Mouse (Mus musculus): ENCODE measurements around the gene Ctsd. TPM values are rescaled to one million over a fixed set of nuclear protein-coding genes. Genes with fewer than 3 reads are reported as not detected.
"Not testable (repeated sequence)": the region's sequence is repeated elsewhere in the genome, so short reads cannot be mapped to it uniquely, and the experiment has no call there.

Ctsd gene
- polyA plus RNA-seq (2012; rRNA removed), result 308 and 344 TPM in 2 replicates

GRCm38 (mm10) chr7:142387419-142388148 lies at the start of gene Ctsd:
TSS of gene Ctsd (minus strand) at chr7:142388038.
- DNase-seq (ENCODE audit: low read depth, low spot score), result peak; percentile 79
- WGBS, result under 1% methylated on average over 55 of the region's 55 CpGs

- WGBS, result 53% methylated on average over 5 of the region's 5 CpGs
- DNase-seq (ENCODE audit: low read depth, low spot score), result no peak
Measured at GRCm38 (mm10) chr7:142437324-142437723, 49.5 kb upstream of the Ctsd start.

- 26% methylated on average over 4 of the region's 4 CpGs for WGBS
- DNase-seq (ENCODE audit: low read depth, low spot score), result peak; percentile 33
Measured at GRCm38 (mm10) chr7:142435524-142435923, 47.7 kb upstream of the Ctsd start.

- peak; percentile 38 for DNase-seq (ENCODE audit: low read depth, low spot score)
- 58% methylated on average over 10 of the region's 10 CpGs for WGBS
Measured at GRCm38 (mm10) chr7:142434137-142434865, 46.5 kb upstream of the Ctsd start, which contains the start of gene Syt8. TSS of gene Syt8 (plus strand) at chr7:142434850.

GRCm38 (mm10) chr7:142433623-142434022 lies 45.8 kb upstream of the Ctsd start:
- 24% methylated on average over 19 of the region's 19 CpGs for WGBS
- no peak for DNase-seq (ENCODE audit: low read depth, low spot score)

GRCm38 (mm10) chr7:142431106-142431505 lies 43.3 kb upstream of the Ctsd start:
- 95% methylated on average over 14 of the region's 14 CpGs for WGBS
- no peak for DNase-seq (ENCODE audit: low read depth, low spot score)

- WGBS, result 24% methylated on average over 12 of the region's 12 CpGs
- DNase-seq (ENCODE audit: low read depth, low spot score), result no peak
Measured at GRCm38 (mm10) chr7:142430160-142430678, 42.4 kb upstream of the Ctsd start.

- WGBS, result 54% methylated on average over 7 of the region's 7 CpGs
- no peak for DNase-seq (ENCODE audit: low read depth, low spot score)
Measured at GRCm38 (mm10) chr7:142428213-142428612, 40.4 kb upstream of the Ctsd start.

- WGBS, result 76% methylated on average over 11 of the region's 11 CpGs
- no peak for DNase-seq (ENCODE audit: low read depth, low spot score)
Measured at GRCm38 (mm10) chr7:142425641-142426213, 37.9 kb upstream of the Ctsd start.

GRCm38 (mm10) chr7:142421826-142422225 lies 34.0 kb upstream of the Ctsd start:
- 64% methylated on average over 2 of the region's 2 CpGs for WGBS

GRCm38 (mm10) chr7:142419887-142420286 lies 32.0 kb upstream of the Ctsd start:
- 68% methylated on average over 5 of the region's 5 CpGs for WGBS
- no peak for DNase-seq (ENCODE audit: low read depth, low spot score)

More at GRCm38 (mm10) chr7:142421826-142422225, 34.0 kb upstream of the Ctsd start:
- no peak for DNase-seq (ENCODE audit: low read depth, low spot score)

GRCm38 (mm10) chr7:142418679-142419078 lies 30.8 kb upstream of the Ctsd start:
- no peak for DNase-seq (ENCODE audit: low read depth, low spot score)
- WGBS, result 90% methylated on average over 8 of the region's 8 CpGs

GRCm38 (mm10) chr7:142418027-142418426 lies 30.2 kb upstream of the Ctsd start:
- 92% methylated on average over 2 of the region's 2 CpGs for WGBS
- DNase-seq (ENCODE audit: low read depth, low spot score), result no peak

GRCm38 (mm10) chr7:142416225-142416624 lies 28.4 kb upstream of the Ctsd start:
- no peak for DNase-seq (ENCODE audit: low read depth, low spot score)
- WGBS, result 63% methylated on average over 3 of the region's 3 CpGs

GRCm38 (mm10) chr7:142415314-142415713 lies 27.5 kb upstream of the Ctsd start:
- WGBS, result 34% methylated on average over 4 of the region's 4 CpGs
- no peak for DNase-seq (ENCODE audit: low read depth, low spot score)

- WGBS, result 78% methylated on average over 6 of the region's 6 CpGs
Measured at GRCm38 (mm10) chr7:142413285-142413684, 25.4 kb upstream of the Ctsd start.

GRCm38 (mm10) chr7:142409603-142410002 lies 21.8 kb upstream of the Ctsd start:
- 68% methylated on average over 3 of the region's 3 CpGs for WGBS
- DNase-seq (ENCODE audit: low read depth, low spot score), result no peak

More at GRCm38 (mm10) chr7:142413285-142413684, 25.4 kb upstream of the Ctsd start:
- DNase-seq (ENCODE audit: low read depth, low spot score), result no peak

GRCm38 (mm10) chr7:142408686-142409085 lies 20.8 kb upstream of the Ctsd start:
- WGBS, result 96% methylated on average over 8 of the region's 8 CpGs
- DNase-seq (ENCODE audit: low read depth, low spot score), result no peak

GRCm38 (mm10) chr7:142407935-142408334 lies 20.1 kb upstream of the Ctsd start:
- no peak for DNase-seq (ENCODE audit: low read depth, low spot score)
- WGBS, result 59% methylated on average over 4 of the region's 4 CpGs

GRCm38 (mm10) chr7:142405134-142405533 lies 17.3 kb upstream of the Ctsd start:
- WGBS, result 91% methylated on average over 5 of the region's 5 CpGs

More at GRCm38 (mm10) chr7:142405134-142405533, 17.3 kb upstream of the Ctsd start:
- DNase-seq (ENCODE audit: low read depth, low spot score), result not testable (repeated sequence)
